Mouse (Mus musculus) adipose tissue, adult 10 weeks (tissue): ENCODE results near the gene Pde12. TPM values are rescaled to one million over a fixed set of nuclear protein-coding genes. Genes with fewer than 3 reads are reported as not detected.

Experiments used
- polyA plus RNA-seq: library from polyadenylated mRNA; stranded (reverse); fragments of 350-450 nt; fragmentation: Illumina TruSeq; extraction: RNeasy Lipid Tissue Mini Kit (QIAGEN cat#74804); gene quantifications from one replicate; pipeline ENCODE4 v1.2.3, GENCODE M21; 2014; ENCODE audit warnings: low read depth, low replicate concordance

Pde12 gene
- 4.1 TPM for polyA plus RNA-seq

DNA sequence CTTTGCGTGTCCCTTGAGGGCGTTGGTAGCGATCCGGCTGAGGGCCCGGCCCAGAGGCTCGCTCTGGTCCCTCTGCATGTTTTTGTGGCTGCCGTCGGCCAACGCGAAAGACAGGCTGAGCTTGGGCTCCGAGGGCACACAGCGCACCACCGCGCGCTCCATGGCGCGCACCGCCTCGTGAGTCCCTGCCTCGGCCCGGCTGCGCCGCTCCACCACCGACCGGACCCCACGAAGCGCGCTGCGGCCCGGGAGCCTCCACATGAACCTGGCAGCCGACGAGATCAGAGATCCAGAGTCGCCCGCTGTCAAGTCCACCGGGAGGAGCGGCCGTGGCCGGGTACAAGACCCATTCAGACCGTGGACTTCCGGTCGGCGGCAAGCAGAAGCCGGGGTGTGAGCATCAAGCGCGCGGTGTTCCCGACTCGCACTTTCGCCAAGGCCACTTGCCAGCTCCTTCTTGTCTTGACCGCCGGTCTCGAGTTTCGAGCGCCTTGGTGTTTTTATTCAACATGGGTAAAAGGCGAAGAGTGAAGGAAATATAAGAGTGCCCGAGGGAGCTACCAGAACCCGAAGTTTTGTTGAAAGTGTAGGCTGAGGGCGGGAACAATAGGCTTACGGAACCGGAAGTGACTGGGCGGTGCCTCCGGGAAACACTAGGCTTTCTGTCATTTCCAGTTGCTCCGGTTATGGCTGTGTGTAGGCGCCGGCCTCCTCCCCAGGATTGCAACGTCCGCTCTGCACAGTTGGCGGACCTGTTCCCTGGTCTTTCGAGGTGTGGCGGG, at the start of gene Pde12:
Gene Pde12, minus strand, starts transcription at position 592 of the 782 bp plus-strand sequence.

DNA sequence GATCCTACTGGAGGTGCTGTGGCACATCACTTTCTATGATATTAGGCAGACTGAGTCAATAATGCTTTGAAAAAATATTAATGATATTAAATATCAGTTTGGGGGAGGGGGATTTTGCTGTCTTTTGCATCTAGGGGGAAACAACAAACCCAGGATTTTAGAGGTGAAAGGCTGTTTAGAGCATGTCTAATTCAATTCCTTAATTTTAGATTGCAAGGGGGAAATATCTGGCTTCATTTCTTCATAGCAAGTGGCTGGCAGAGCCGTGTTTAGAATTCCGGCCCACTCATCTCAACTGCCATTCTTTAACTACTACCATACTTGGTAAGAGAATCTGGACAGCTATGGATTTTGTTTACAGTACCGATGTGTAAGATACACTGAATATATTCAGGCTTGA, 23.3 kb upstream of the Pde12 start, which contains the start of gene Dnah12:
Gene Dnah12, plus strand, starts transcription at position 301 of the 400 bp plus-strand sequence.

DNA sequence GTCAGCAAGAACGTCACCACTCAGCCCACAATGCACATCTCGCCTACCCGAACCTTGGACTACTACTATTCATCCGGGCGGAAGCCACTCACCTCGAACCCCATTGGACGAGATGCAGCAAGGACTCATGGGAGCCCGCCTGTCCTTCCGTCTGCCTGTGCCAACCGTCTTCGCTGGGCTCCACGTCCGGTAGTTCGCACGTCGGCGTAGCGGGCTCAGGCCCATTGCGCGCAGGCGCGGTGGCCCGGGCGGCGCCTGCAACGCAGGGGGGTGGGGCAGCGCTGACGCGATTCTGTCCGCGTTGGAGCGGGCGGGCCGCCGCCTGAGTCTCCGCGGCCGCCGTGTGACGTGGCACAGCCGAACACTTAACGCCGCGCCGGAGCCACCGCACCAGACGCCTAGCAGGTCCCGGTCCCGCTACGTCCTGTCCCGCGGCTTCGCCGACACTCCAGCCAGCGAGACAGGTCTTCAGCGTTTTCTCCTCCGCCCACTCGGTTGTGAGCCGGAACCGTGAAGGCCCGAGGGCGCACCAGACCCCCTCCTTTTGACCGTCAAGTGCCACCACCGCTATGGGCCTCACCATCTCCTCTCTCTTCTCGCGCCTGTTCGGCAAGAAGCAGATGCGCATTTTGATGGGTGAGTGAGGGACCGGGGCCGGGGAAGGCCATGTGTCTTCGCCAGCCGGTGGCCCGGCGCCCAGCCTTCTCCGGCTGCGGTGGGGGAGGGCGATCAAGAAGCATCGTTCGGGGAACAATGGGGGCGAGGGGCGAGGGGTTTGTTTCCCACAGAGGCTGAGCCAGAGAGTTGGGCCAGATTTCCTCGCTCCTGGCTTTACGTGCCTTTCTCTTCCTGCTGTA, 31.6 kb downstream of the Pde12 start, which contains the start of gene Arf4:
Gene Arf4, plus strand, starts transcription at position 224 of the 857 bp plus-strand sequence.

Other genes starting within 250 kb of the Pde12 start
- gene Slmap, start 135.0 kb downstream of the Pde12 start, polyA plus RNA-seq: 69.1 TPM
- 17.3 TPM for gene Dennd6a, start 96.0 kb downstream of the Pde12 start, polyA plus RNA-seq
- 215 TPM for gene Arf4, start 31.8 kb downstream of the Pde12 start, polyA plus RNA-seq
- 1.1 TPM for gene Dnah12, start 23.4 kb upstream of the Pde12 start, polyA plus RNA-seq
- 0.42 TPM for gene Asb14, start 224.7 kb upstream of the Pde12 start, polyA plus RNA-seq